Mouse (Mus musculus) CH12.LX (cell line): ENCODE measurements at regions not wholly inside any gene's neighbourhood (a gene's known extent, or its start where the extent isn't known, plus 50 kb on each side); places are given as distances from the start of the nearest gene placed in this dataset.

Experiments used
- DNase-seq: peaks from one replicate; pipeline ENCODE4 v3.0.0-alpha.2; 2013; ENCODE audit errors: extremely low read depth
- H3K27ac ChIP-seq: 2 replicates; pipeline ENCODE4 v1.5.1; 2012; ENCODE audit warnings: low read depth, mild to moderate bottlenecking, control low read depth, moderate library complexity; ENCODE audit not compliant: insufficient read depth
- H3K27me3 ChIP-seq: replicated peaks from 2 replicates; pipeline ENCODE3; 2012; ENCODE audit warnings: inconsistent platforms
- H3K36me3 ChIP-seq, 2 experiments: replicated peaks in 1 of 2; 2 replicates each; pipeline versions ENCODE3 to v1.6.1; 2012; ENCODE audit warnings: inconsistent platforms in 1 of 2, low read length in 1 of 2, mild to moderate bottlenecking in 1 of 2, mixed read lengths in 1 of 2, moderate library complexity in 1 of 2; ENCODE audit not compliant: control insufficient read depth in 1 of 2, insufficient read depth in 1 of 2
- H3K4me1 ChIP-seq, 2 experiments: 2 replicates each; pipeline ENCODE4 v1.6.1; 2012; ENCODE audit warnings: inconsistent platforms in 1 of 2, moderate library complexity in 1 of 2; ENCODE audit not compliant: insufficient read depth in 2 of 2, control insufficient read depth in 1 of 2
- H3K4me2 ChIP-seq: 2 replicates; pipeline ENCODE4 v1.6.1; 2012; ENCODE audit warnings: low read depth, mild to moderate bottlenecking, control low read depth; ENCODE audit not compliant: poor library complexity, insufficient read depth, severe bottlenecking
- H3K4me3 ChIP-seq, 3 experiments: fragments of 150-350 bp in 1 of 3; sonication (generic) in 1 of 3; replicated peaks in 1 of 3; 2 replicates each; pipeline versions ENCODE3 to v1.5.1; 2011 to 2012; ENCODE audit warnings: low read depth in 2 of 3, low read length in 2 of 3, mild to moderate bottlenecking in 2 of 3, moderate library complexity in 2 of 3, control low read depth in 1 of 3, improper control_type of control experiment in 1 of 3, inconsistent platforms in 1 of 3, mixed read lengths in 1 of 3; ENCODE audit not compliant: poor library complexity in 1 of 3
- H3K79me2 ChIP-seq: replicated peaks from 2 replicates; pipeline ENCODE4 v1.6.1; 2012; ENCODE audit warnings: mild to moderate bottlenecking, moderate library complexity; ENCODE audit not compliant: control insufficient read depth, poor library complexity, insufficient read depth, severe bottlenecking; ENCODE audit errors: extremely low read depth
- H3K9ac ChIP-seq: 2 replicates; pipeline ENCODE4 v1.6.1; 2012; ENCODE audit warnings: low read depth, mild to moderate bottlenecking, control low read depth, moderate library complexity; ENCODE audit not compliant: insufficient read depth
- H3K9me3 ChIP-seq: replicated peaks from 2 replicates; pipeline ENCODE3; 2012; ENCODE audit warnings: low read length, inconsistent platforms, mixed read lengths
- BHLHE40 ChIP-seq: IDR thresholded peaks from 2 replicates; pipeline ENCODE4 v1.6.1; 2011; ENCODE audit warnings: mild to moderate bottlenecking, low read depth, low read length, improper control_type of control experiment
- CHD2 ChIP-seq: IDR thresholded peaks from 2 replicates; pipeline ENCODE4 v1.6.1; 2011; ENCODE audit warnings: low read length, improper control_type of control experiment
- E2F4 ChIP-seq: IDR thresholded peaks from 2 replicates; pipeline ENCODE4 v1.6.1; 2011; ENCODE audit warnings: low read depth, low read length, improper control_type of control experiment; ENCODE audit not compliant: insufficient replicate concordance
- ETS1 ChIP-seq: conservative IDR thresholded peaks from 2 replicates; pipeline ENCODE4 v1.6.1; 2012; ENCODE audit warnings: low read depth, mild to moderate bottlenecking, inconsistent platforms, low read length, improper control_type of control experiment, moderate library complexity
- GABPA ChIP-seq: IDR thresholded peaks from 2 replicates; pipeline ENCODE4 v1.6.1; 2012; ENCODE audit warnings: low read depth, low read length, improper control_type of control experiment, inconsistent platforms; ENCODE audit not compliant: insufficient replicate concordance
- HCFC1 ChIP-seq: IDR thresholded peaks from 2 replicates; pipeline ENCODE4 v1.6.1; 2012; ENCODE audit warnings: low read depth, mild to moderate bottlenecking, inconsistent platforms, low read length, improper control_type of control experiment
- IRF4 ChIP-seq: IDR thresholded peaks from 2 replicates; pipeline ENCODE4 v1.6.1; 2014; ENCODE audit warnings: low read depth, mild to moderate bottlenecking, inconsistent platforms, low read length, improper control_type of control experiment
- JUN ChIP-seq: IDR thresholded peaks from 2 replicates; pipeline ENCODE4 v1.6.1; 2011; ENCODE audit warnings: low read depth, mild to moderate bottlenecking, low read length, improper control_type of control experiment, moderate library complexity; ENCODE audit not compliant: insufficient read depth
- JUND ChIP-seq: conservative IDR thresholded peaks from 2 replicates; pipeline ENCODE4 v1.6.1; 2011; ENCODE audit warnings: low read depth, low read length, improper control_type of control experiment
- MAZ ChIP-seq: IDR thresholded peaks from 2 replicates; pipeline ENCODE4 v1.6.1; 2012; ENCODE audit warnings: low read depth, mild to moderate bottlenecking, inconsistent platforms, low read length, improper control_type of control experiment, moderate library complexity
- MEF2A ChIP-seq: IDR thresholded peaks from 2 replicates; pipeline ENCODE4 v1.6.1; 2014; ENCODE audit warnings: low read depth, mild to moderate bottlenecking, inconsistent platforms, low read length, improper control_type of control experiment, borderline replicate concordance
- MYC ChIP-seq: IDR thresholded peaks from 2 replicates; pipeline ENCODE4 v1.6.1; 2011; ENCODE audit warnings: low read depth, mild to moderate bottlenecking, improper control_type of control experiment, low read length
- NELFE ChIP-seq: IDR thresholded peaks from 2 replicates; pipeline ENCODE4 v1.6.1; 2011; ENCODE audit warnings: low read depth, low read length, improper control_type of control experiment
- PAX5 ChIP-seq: IDR thresholded peaks from 2 replicates; pipeline ENCODE4 v1.6.1; 2012; ENCODE audit warnings: low read length, inconsistent platforms, mixed read lengths
- RAD21 ChIP-seq: IDR thresholded peaks from 2 replicates; pipeline ENCODE4 v1.6.1; 2011; ENCODE audit warnings: low read depth, mild to moderate bottlenecking, low read length, improper control_type of control experiment, moderate library complexity
- RCOR1 ChIP-seq: conservative IDR thresholded peaks from 2 replicates; pipeline ENCODE4 v1.6.1; 2012; ENCODE audit warnings: low read depth, mild to moderate bottlenecking, inconsistent platforms, low read length, improper control_type of control experiment
- SIN3A ChIP-seq: IDR thresholded peaks from 2 replicates; pipeline ENCODE4 v1.6.1; 2012; ENCODE audit warnings: low read length, improper control_type of control experiment, inconsistent platforms
- SMC3 ChIP-seq: IDR thresholded peaks from 2 replicates; pipeline ENCODE4 v1.6.1; 2011; ENCODE audit warnings: low read depth, low read length, improper control_type of control experiment
- TBP ChIP-seq: conservative IDR thresholded peaks from 2 replicates; pipeline ENCODE4 v1.6.1; 2011; ENCODE audit warnings: low read depth, low read length, improper control_type of control experiment
- TCF12 ChIP-seq: IDR thresholded peaks from 2 replicates; pipeline ENCODE4 v1.6.1; 2014; ENCODE audit warnings: low read depth, mild to moderate bottlenecking, inconsistent platforms, low read length, improper control_type of control experiment
- UBTF ChIP-seq: IDR thresholded peaks from 2 replicates; pipeline ENCODE4 v1.6.1; 2012; ENCODE audit warnings: low read depth, mild to moderate bottlenecking, inconsistent platforms, low read length, improper control_type of control experiment, moderate library complexity
- USF1 ChIP-seq: IDR thresholded peaks from 2 replicates; pipeline ENCODE4 v1.6.1; 2014; ENCODE audit warnings: low read depth, mild to moderate bottlenecking, inconsistent platforms, low read length, improper control_type of control experiment
- USF2 ChIP-seq: conservative IDR thresholded peaks from 2 replicates; pipeline ENCODE4 v1.6.1; 2011; ENCODE audit warnings: low read depth, low read length, improper control_type of control experiment
- ZC3H11A ChIP-seq: IDR thresholded peaks from 2 replicates; pipeline ENCODE4 v1.6.1; 2012; ENCODE audit warnings: low read depth, mild to moderate bottlenecking, inconsistent platforms, low read length, improper control_type of control experiment
- ZMIZ1 ChIP-seq: IDR thresholded peaks from 2 replicates; pipeline ENCODE4 v1.6.1; 2012; ENCODE audit warnings: low read depth, mild to moderate bottlenecking, inconsistent platforms, low read length, improper control_type of control experiment
- dilution Hi-C: fragments of 300-500 bp; cut with MboI; formaldehyde crosslinking; loops from 2 replicates; pipeline ENCODE4 v1.14.3; 2020; ENCODE audit warnings: low sequenced_read_pairs; ENCODE audit not compliant: extremely low pct_unique_long_range_greater_than_20kb, extremely low pct_ligation_motif_present
- in situ Hi-C: fragments of 300-500 bp; cut with MboI; formaldehyde crosslinking; loops from 3 replicates; pipeline ENCODE4 v1.14.3; 2019; ENCODE audit warnings: low sequenced_read_pairs, low pct_ligation_motif_present, low pct_unique_long_range_greater_than_20kb, mixed read lengths

- no peak overlapping the region for H3K4me2 ChIP-seq
- TF ChIP-seq MEF2A (no peak), E2F4 (no peak), UBTF (no peak), ETS1 (no peak), SMC3 (no peak), USF1 (no peak), TCF12 (no peak), RCOR1 (no peak), PAX5 (no peak), ZMIZ1 (no peak), JUND (no peak), NELFE (no peak)
- TF ChIP-seq, all 38 proteins: peak for 0
- no peak for DNase-seq
- Histone ChIP-seq H3K27me3 (no peaks in the 10 kb centered on the region), H3K4me3 (no peak overlapping the region), H3K9ac (no peak overlapping the region), H3K79me2 (no peaks in the 10 kb centered on the region), H3K36me3 (no peaks in the 10 kb centered on the region), H3K4me1 (no peaks in the 10 kb centered on the region), H3K27ac (no peak overlapping the region), H3K9me3 (peaks cover 57% of the 10 kb centered on the region)
- dilution Hi-C loops (no loop called here), in situ Hi-C loops (no loop called here)
These were observed 79.9 kb upstream of the A430005L14Rik start for GRCm38 (mm10) chr4:153876954-153877642.

- peaks cover 61% of the 10 kb centered on the region for H3K9me3 ChIP-seq
- H3K79me2 ChIP-seq = no peaks in the 10 kb centered on the region
- in situ Hi-C loops = no loop called here
- no peak for TF ChIP-seq USF2
- no peak for TF ChIP-seq BHLHE40
- no peak for TF ChIP-seq ZMIZ1
- no peak for TF ChIP-seq ZC3H11A
- no peak for TF ChIP-seq TCF12
- no peak for TF ChIP-seq RAD21
- no peak for TF ChIP-seq ETS1
- TF ChIP-seq MAZ = no peak
- TF ChIP-seq CHD2 = no peak
- no peak for TF ChIP-seq SIN3A
- no peak for TF ChIP-seq GABPA
- no peak for TF ChIP-seq HCFC1
- TF ChIP-seq IRF4 = no peak
- no peak for TF ChIP-seq USF1
- TF ChIP-seq MEF2A = no peak
- no peak for TF ChIP-seq JUN
- TF ChIP-seq MYC = no peak
- TF ChIP-seq TBP = no peak
- TF ChIP-seq, all 38 proteins: peak for 0
- Histone ChIP-seq H3K36me3 (no peaks in the 10 kb centered on the region), H3K27me3 (no peaks in the 10 kb centered on the region), H3K4me3 (no peak overlapping the region), H3K27ac (no peak overlapping the region), H3K4me1 (no peaks in the 10 kb centered on the region), H3K9ac (no peak overlapping the region), H3K4me2 (no peak overlapping the region)
- no peak for DNase-seq
- dilution Hi-C loops = no loop called here
These were observed 74.0 kb upstream of the A430005L14Rik start for GRCm38 (mm10) chr4:153883057-153883456.
